Mouse (Mus musculus) brain, embryonic 14.5 days (tissue): Measurements from ENCODE around the gene Ccdc9b. TPM values are rescaled to one million over a fixed set of nuclear protein-coding genes. Genes with fewer than 3 reads are reported as not detected.

Experiments used
- DNase-seq: peaks from one replicate; pipeline ENCODE4 v3.0.0-alpha.2; 2011; ENCODE audit warnings: low read depth
- CTCF ChIP-seq: fragments of 200-500 bp; IDR thresholded peaks from 2 replicates; pipeline ENCODE4 v1.5.1; 2012; ENCODE audit warnings: inconsistent platforms, mild to moderate bottlenecking, moderate library complexity, borderline replicate concordance; ENCODE audit not compliant: insufficient read depth, insufficient read length; ENCODE audit errors: extremely low read depth
- POLR2A ChIP-seq: fragments of 200-500 bp; IDR thresholded peaks from 2 replicates; pipeline ENCODE4 v1.6.1; 2012; ENCODE audit warnings: mild to moderate bottlenecking, inconsistent platforms, borderline replicate concordance; ENCODE audit not compliant: poor library complexity, insufficient read depth, insufficient read length, severe bottlenecking; ENCODE audit errors: extremely low read depth
- polyA plus RNA-seq: library from polyadenylated mRNA; depleted of rRNA; stranded (reverse); fragments of >200 nt; gene quantifications from 2 replicates; pipeline ENCODE4 v1.2.3, GENCODE M21; 2012

The Ccdc9b gene
- polyA plus RNA-seq, 1 experiment = 2.3 TPM

DNA sequence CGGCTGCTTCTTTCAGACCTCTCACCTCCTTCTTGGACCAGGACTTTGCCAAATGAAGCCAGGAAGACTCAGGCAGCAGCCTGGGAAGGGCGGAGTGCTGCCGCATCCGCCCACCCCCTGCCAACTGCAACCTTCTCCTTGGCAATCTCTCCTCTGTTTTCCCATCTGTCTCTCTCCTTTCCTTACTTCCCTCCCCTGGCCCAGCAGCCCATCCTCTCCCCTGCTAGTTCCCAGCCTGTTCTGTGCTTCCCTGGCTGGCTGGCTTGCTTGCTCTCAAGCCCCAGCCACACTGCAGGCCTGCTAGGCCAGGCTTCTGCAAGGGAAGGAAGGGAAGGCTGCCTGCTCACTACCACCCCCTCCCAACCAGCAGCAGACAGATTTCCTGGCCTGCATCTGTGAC is 13.4 kb upstream of the Ccdc9b start:
- peak; percentile 83 for DNase-seq
- TF ChIP-seq CTCF = no peak
- TF ChIP-seq POLR2A = no peak

DNA sequence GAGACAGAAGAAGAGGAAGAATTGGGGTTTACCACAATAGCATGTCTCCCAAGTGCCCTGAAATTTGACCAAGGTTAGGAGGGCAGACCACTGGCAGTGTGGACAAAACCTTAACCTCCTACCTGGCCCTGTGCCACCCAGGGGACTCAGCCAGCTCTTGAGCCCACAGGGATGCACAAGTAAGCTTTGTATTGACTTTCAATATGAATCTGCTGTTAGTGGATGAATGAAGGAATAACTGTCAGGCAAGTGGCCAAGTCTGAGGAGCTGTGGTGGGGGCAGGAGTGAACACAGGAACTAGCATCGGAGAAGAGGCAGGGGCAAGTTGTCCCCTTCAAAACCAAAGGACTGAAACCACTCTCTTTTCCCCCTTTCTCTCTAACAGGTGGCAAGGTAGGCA is 12.9 kb upstream of the Ccdc9b start:
- no peak for TF ChIP-seq POLR2A
- no peak for TF ChIP-seq CTCF
- peak; percentile 57 for DNase-seq

DNA sequence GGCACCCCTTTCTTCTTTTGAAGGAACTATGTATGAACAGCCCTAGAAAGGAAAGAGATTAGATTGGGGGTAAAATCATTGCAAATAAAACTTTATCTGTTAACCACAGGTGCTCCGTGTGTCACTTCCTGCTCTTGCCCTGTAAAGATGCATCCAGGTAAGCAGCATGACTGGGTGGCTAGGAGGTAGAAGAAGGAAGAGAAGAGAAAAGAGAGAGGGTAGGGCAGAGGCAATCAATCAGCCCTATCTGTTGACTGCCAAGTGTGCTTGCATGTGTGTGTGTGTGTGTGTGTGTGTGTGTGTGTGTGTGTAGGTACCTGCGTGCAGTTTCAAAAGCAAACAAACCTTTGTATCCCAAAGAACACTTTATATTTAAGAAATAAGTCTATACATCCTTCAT is 12.1 kb upstream of the Ccdc9b start:
- DNase-seq = no peak
- TF ChIP-seq POLR2A = no peak
- TF ChIP-seq CTCF = no peak

DNA sequence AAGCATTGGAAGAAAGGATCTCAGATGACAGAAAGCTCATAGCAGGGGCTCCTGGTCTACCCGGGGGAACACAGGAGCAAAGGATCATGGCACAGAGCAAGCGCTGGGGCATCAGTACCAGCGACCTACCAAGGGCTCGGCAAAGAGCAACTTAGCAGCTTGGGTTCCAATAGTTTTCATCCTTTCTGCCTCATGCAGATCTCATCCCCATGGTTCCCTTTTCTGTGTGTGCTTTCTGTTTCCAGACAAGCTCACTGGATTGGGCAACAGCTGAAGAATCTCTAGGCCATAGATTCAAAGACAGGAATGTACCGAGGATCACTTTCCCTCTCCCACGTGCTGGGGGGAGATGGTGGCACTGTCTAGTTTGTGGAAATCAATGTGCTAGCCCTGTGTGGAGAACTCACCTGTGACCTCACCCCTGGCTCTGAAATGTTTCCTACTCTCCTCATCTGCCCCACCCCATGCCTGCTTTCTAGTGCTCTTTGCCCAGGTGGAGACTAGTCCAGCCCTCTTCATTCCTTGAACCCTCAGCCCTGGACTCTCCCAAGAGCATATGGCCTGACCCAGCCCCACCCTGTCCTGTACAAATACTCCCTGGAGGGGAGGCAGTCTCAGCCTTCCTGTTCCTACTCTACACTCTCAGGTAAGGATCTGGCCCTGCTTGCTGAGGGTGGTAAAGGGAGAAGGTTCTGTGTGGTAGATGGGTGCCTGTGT is 9.9 kb upstream of the Ccdc9b start, which contains the start of gene Phgr1:
Phgr1 (plus strand) TSS at position 612 of the 717 bp plus-strand sequence.
- no peak for DNase-seq

DNA sequence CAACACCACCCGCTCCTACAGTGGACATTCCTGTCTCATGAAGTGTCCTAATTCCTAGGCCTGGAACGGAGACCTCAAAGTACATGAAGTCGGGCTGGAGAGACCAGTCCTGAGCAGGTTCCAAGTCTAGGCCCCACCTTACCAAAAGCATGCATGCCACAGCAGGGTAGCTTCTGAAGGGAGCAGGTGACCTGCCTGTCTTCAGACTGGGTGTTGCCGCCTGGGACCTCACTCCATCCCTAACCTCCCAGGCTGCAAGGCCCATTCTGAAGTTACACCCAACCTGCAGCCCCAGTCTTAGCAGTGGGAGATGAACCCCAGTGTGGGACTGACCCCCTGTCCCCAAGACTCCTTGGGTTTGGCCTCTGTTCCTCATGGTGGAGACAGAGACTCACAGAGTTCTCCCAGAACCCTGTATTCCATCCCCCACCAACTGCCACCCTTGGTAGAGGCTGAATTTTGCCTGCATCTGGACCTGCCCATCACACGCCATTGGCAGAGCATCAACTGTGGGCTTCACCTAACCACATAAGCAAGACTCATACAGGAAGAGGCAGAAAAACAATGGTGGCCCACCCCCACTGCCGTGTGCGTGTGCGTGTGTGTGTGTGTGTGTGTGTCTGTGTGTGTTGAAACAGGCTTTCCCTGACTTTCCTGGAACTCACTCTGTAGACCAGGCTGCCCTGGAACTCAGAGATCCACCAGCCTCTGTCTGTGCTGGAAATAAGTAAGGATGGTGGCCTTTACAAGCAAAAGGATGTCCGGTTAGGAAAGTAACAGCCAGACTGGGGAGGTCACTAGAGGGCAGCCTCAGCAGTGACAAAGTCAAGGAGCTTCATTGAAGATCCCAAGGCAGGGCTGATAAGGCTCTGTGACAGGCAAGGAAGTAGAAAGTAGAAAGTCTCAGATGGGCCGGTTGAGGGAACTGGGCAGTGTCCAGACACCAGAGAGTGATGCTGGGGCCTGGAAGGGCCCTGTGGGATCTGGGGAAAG is 3.9 kb upstream of the Ccdc9b start:
- no peak for TF ChIP-seq CTCF
- no peak for TF ChIP-seq POLR2A

More for the DNA sequence above, 9.9 kb upstream of the Ccdc9b start, which contains the start of gene Phgr1:
- TF ChIP-seq CTCF (no peak), POLR2A (no peak)

DNA sequence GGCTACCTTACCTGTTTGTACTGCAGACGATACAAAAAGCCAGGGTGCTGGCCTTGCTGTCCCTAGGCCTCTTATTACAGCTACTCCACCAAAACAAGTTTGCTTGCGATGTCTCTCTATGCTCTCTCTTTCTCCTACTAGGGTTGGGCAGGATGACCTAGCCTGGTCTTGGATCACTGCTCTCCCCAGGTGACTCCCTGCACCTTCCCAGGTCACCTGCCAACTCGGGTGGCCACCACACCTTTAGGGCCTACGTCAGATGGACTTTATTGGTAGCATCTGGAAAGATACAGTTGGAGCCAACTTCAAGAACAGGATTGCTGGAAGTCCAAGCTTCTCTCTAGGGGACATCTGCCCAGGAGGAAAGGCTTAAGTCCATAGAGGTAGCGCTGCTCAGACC is 2.4 kb upstream of the Ccdc9b start:
- TF ChIP-seq CTCF (no peak), POLR2A (no peak)
- no peak for DNase-seq

More for the DNA sequence above, 3.9 kb upstream of the Ccdc9b start:
- DNase-seq = no peak

DNA sequence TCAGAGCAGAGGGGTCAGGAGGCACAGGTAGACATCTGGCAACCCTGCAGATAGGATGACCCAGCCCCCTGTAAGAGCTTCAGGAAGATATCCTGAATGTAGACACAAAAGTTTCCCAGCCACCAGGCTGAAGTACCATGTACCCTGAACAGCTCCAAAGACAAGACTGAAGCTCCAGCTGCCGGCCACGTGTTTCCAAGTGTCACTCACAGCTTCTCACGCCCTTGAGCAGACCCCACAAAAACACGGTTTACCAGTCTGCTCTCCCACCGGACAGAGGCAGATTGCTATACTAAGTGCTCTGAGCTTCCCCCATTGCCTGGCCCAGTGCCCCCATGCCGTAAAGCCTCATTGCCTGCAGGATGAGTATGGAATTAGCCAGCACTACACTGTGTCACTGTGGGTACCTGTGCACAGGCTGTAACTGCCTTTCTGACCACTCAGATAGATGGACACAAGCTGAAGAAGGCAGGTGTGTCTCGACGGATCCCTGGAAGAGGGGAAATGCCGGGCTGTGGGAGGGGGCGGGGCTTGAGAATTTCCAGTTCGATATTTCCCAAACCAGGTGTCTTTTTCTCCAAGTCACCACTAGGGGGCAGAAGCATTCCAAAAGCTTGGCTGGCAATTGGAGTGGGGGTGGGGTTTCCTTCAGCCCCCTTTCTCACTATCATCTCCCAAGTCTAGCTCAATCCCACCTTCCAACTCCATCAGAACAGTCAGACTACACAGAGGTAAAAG is 1.8 kb upstream of the Ccdc9b start:
- TF ChIP-seq POLR2A (no peak), CTCF (peak; percentile 73)
- peak; percentile 78 for DNase-seq

DNA sequence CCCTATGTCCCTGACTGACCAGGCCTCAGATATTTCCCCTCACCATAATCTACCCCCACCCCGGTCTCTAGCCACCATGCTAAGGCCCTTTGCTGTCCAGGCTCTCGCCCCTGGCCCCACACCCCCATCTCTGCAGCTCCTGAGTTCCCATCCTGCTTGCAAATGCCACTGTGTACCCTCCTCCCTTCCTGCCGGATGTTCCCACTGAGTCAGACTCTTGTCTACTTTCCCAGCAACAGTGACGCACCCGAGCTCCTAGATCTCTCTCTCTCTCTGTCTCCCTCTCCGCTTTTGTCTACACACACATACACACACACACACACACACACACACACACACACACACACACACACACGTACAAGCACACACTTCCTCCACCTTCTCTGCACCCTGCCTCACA is 1.0 kb upstream of the Ccdc9b start:
- DNase-seq = peak; percentile 44
- TF ChIP-seq POLR2A (no peak), CTCF (no peak)

DNA sequence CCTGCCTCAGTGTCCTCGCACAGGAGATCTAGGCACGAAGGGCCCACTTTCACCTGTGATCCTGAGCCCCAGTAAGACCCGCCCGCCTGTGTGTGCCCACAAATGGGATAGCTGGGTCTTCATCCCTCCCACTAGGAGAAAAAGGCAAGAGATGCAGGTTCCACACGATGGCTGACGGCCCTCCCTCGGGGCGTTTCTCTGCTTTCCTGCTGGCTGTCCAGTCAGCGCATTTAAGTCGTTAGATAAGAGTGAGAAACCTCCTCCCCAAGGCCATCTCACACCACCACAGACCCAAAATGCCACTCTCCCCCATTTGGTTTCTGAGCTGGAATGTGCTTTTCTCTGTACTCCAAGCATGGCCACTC is 305 bp upstream of the Ccdc9b start:
- DNase-seq = no peak
- TF ChIP-seq CTCF (no peak), POLR2A (no peak)

DNA sequence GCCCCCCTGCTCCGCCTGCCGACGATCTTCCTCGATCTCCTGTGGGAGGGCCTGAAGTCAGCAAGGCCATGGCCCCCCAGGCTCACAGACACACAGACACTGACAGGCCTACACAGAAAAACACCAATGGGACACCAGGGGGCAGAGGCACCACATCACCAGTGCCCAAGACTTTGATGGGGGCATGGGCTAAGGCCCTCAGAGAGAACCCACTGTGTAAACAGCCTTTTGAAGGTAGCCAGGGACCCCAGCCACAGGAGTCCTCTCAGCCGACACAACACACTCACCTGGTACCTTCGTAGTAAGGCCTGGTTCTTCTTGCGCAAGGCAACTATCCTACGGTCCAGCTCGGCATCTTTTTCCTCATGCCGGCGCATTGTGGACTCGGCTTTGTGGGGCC is 1.1 kb downstream of the Ccdc9b start:
- DNase-seq = peak; percentile 29
- TF ChIP-seq POLR2A (no peak), CTCF (peak; percentile 16; the same call in 1 of the 2 replicates)
